In the genomic region with DNA sequence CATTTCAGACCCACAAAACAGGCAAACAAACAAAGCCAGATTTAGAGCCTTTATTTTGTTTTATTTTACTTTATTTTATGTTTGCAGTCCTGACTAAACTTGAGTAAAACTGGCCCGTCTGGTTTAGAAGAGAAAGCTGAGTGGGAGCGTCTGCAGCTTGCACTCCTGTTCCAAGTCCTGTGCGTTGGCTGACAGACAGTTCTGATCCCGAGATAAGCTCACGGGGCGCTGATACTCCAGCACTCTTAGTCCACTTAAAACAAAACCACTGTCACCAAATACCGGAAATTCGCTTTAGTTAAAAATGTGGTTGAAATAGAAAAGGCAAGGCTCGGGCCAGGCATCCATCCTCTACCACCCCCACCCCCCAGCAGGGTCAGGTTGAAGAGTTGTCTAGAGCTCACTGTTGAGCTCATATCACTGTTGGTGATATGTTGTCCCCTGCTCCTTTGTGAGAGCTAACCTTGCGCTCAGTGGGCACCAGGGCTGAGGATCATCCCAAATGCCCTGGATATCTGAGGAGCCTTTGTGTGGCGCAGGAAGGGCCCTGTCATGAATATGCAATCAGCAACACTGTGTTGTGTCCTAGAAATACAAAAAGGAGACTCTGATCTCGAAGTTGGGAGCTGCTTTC, we compare ENCODE assay signal across 9 mouse cellular contexts.
A peak's percentile ranks its signal among the peaks of the same experiment; 100 is the strongest.
DNase-seq lines count a peak whose midpoint lies in the region; ATAC-seq and TF ChIP-seq lines count a peak whose summit lies in the region.
"Had no signal": no experiment of that assay in that cellular context is flagged by ENCODE, and none has a peak within 500 bp of the region (broad histone marks: within the 10 kb centered on the region; RNA-seq: fewer than 3 reads in every experiment).

No protein-coding gene starts in this region.

- intact Hi-C loops in heart, adult 2 months (cut with DNase I), result no loop called here

- peak overlapping the region; percentile 54 for H3K4me2 ChIP-seq in heart, embryonic 16.5 days (ENCODE audit: low read depth, low read length)
- H3K4me2 ChIP-seq in hindbrain, embryonic 11.5 days (replicated peaks; ENCODE audit: low read depth, low read length), result no peak overlapping the region; the same call in 1 of the 2 replicates
- no peak overlapping the region for H3K4me2 ChIP-seq in stomach, postnatal 0 days (replicated peaks; ENCODE audit: low read depth)

- H3K79me2 ChIP-seq in heart, adult 2 months (replicated peaks; ENCODE audit: control insufficient read depth, insufficient read depth, low read length), result 0 out of 2 replicates have a peak, but pooled peaks cover 1% of the 10 kb centered on the region

- DNase-seq in heart, adult 2 months, result no peak
- peak; percentile 44 for DNase-seq in right cerebral cortex, adult 18-20 months
- no peak for DNase-seq in right cerebral cortex, postnatal 14 days
- DNase-seq in hindbrain, embryonic 11.5 days (ENCODE audit: low spot score), result peak; percentile 51
- DNase-seq in stomach, postnatal 0 days (ENCODE audit: low spot score), result no peak
- DNase-seq in retina, postnatal 1 day, result no peak
- no peak for DNase-seq in spleen, adult 18-20 months
- DNase-seq: kidney, postnatal 4 days had no signal

- no peaks in the 10 kb centered on the region for H3K36me3 ChIP-seq in heart, embryonic 16.5 days (ENCODE audit: control insufficient read depth, insufficient read depth)
- H3K36me3 ChIP-seq in heart, adult 2 months (ENCODE audit: control insufficient read depth, insufficient read depth, low read length), result peaks cover 3% of the 10 kb centered on the region
- no peaks in the 10 kb centered on the region for H3K36me3 ChIP-seq in hindbrain, embryonic 11.5 days (ENCODE audit: control insufficient read depth, insufficient read depth, low read length)
- no peaks in the 10 kb centered on the region for H3K36me3 ChIP-seq in stomach, postnatal 0 days (ENCODE audit: control insufficient read depth, insufficient read depth, low read length)

- TF ChIP-seq EP300 in heart, adult 2 months (IDR thresholded peaks at IDR 0.05; ENCODE audit: insufficient read depth, low read depth, low read length), result no peak
- no peak for TF ChIP-seq EP300 in stomach, postnatal 0 days (optimal IDR thresholded peaks at IDR 0.05)

- no peak for TF ChIP-seq POLR2A in heart, adult 2 months (IDR thresholded peaks at IDR 0.05; ENCODE audit: insufficient read depth, low read depth, low read length)

- no peak for ATAC-seq in heart, embryonic 16.5 days (replicated peaks; ENCODE audit: extremely low read depth, insufficient read depth, low FRiP score)
- ATAC-seq in hindbrain, embryonic 11.5 days (ENCODE audit: low FRiP score), result peak; percentile 80
- no peak for ATAC-seq in stomach, postnatal 0 days (ENCODE audit: low FRiP score, low TSS enrichment)

- peaks cover 43% of the 10 kb centered on the region for H3K4me1 ChIP-seq in heart, embryonic 16.5 days (ENCODE audit: control insufficient read depth, insufficient read depth, low read length)
- peaks cover 20% of the 10 kb centered on the region for H3K4me1 ChIP-seq in heart, adult 2 months (ENCODE audit: control insufficient read depth, insufficient read depth, low read length)
- peaks cover 2% of the 10 kb centered on the region; the same call in 1 of the 2 replicates for H3K4me1 ChIP-seq in hindbrain, embryonic 11.5 days (replicated peaks; ENCODE audit: control insufficient read depth, insufficient read depth, low read length)
- H3K4me1 ChIP-seq in stomach, postnatal 0 days (replicated peaks; ENCODE audit: control insufficient read depth, insufficient read depth), result 0 out of 2 replicates have a peak, but pooled peaks cover 5% of the 10 kb centered on the region

- peak overlapping the region; percentile 56 for H3K27ac ChIP-seq in heart, embryonic 16.5 days (ENCODE audit: low read length)
- H3K27ac ChIP-seq in heart, adult 2 months, result no peak overlapping the region
- peak overlapping the region; percentile 63; the same call in 1 of the 2 replicates for H3K27ac ChIP-seq in hindbrain, embryonic 11.5 days (ENCODE audit: low read depth, low read length)
- H3K27ac ChIP-seq in stomach, postnatal 0 days (replicated peaks), result peak overlapping the region; percentile 70

- H3K4me3 ChIP-seq in heart, embryonic 16.5 days (ENCODE audit: low read length), result 0 out of 2 replicates have a peak overlapping the region, but pooled peaks have one; percentile 2
- no peak overlapping the region for H3K4me3 ChIP-seq in heart, adult 2 months
- no peak overlapping the region for H3K4me3 ChIP-seq in hindbrain, embryonic 11.5 days (ENCODE audit: low read depth, low read length)
- H3K4me3 ChIP-seq in stomach, postnatal 0 days (ENCODE audit: low read depth, low read length), result no peak overlapping the region

- peak overlapping the region; percentile 25; the same call in 1 of the 2 replicates for H3K9ac ChIP-seq in heart, embryonic 16.5 days (ENCODE audit: low read length)
- no peak overlapping the region for H3K9ac ChIP-seq in heart, adult 2 months (ENCODE audit: low read depth, low read length)
- H3K9ac ChIP-seq in hindbrain, embryonic 11.5 days (ENCODE audit: low read depth, low read length), result no peak overlapping the region
- no peak overlapping the region for H3K9ac ChIP-seq in stomach, postnatal 0 days (ENCODE audit: low read length)

- TF ChIP-seq CTCF in heart, adult 2 months (IDR thresholded peaks at IDR 0.05), result no peak
- no peak for TF ChIP-seq CTCF in stomach, postnatal 0 days (IDR thresholded peaks at IDR 0.05; ENCODE audit: low read depth)

- 16% methylated on average over 12 of the region's 12 CpGs for WGBS in heart, embryonic 16.5 days
- WGBS in heart, adult 2 months, result 30% methylated on average over 12 of the region's 12 CpGs
- 47% methylated on average over 12 of the region's 12 CpGs for WGBS in hindbrain, embryonic 11.5 days
- WGBS in stomach, postnatal 0 days, result 27% methylated on average over 12 of the region's 12 CpGs

- no peaks in the 10 kb centered on the region for H3K27me3 ChIP-seq in heart, embryonic 16.5 days (ENCODE audit: control insufficient read depth, insufficient read depth, low read length)
- no peaks in the 10 kb centered on the region for H3K27me3 ChIP-seq in heart, adult 2 months (ENCODE audit: control insufficient read depth, insufficient read depth, low read length)
- no peaks in the 10 kb centered on the region for H3K27me3 ChIP-seq in hindbrain, embryonic 11.5 days (ENCODE audit: control insufficient read depth, insufficient read depth, low read length)
- no peaks in the 10 kb centered on the region for H3K27me3 ChIP-seq in stomach, postnatal 0 days (ENCODE audit: control insufficient read depth, insufficient read depth, low read length)

- H3K9me3 ChIP-seq in heart, embryonic 16.5 days (replicated peaks; ENCODE audit: control insufficient read depth, low read length), result no peaks in the 10 kb centered on the region
- no peaks in the 10 kb centered on the region for H3K9me3 ChIP-seq in hindbrain, embryonic 11.5 days (ENCODE audit: control insufficient read depth, low read length)
- no peaks in the 10 kb centered on the region for H3K9me3 ChIP-seq in stomach, postnatal 0 days (ENCODE audit: control insufficient read depth, low read length)

Comparison
In these comparisons a context has a peak if more than half of its experiments do, and no peak if none do; other contexts are left out.
1. DNase-seq: peak in right cerebral cortex, adult 18-20 months (single experiment) and hindbrain, embryonic 11.5 days (single experiment); none in heart, adult 2 months (0 of 2), right cerebral cortex, postnatal 14 days (single experiment), stomach, postnatal 0 days (single experiment), retina, postnatal 1 day (single experiment) and spleen, adult 18-20 months (0 of 2).